Mouse (Mus musculus) fibroblast of lung, adult 2 months (primary cell): ENCODE data around the gene Gramd1b.

Source experiments
- DNase-seq: peaks from one replicate; pipeline ENCODE4 v3.0.0-alpha.2; 2011; ENCODE audit warnings: low read depth

Gramd1b gene

GRCm38 (mm10) chr9:40268040-40268747 lies 263.0 kb downstream of the Gramd1b start:
- no peak for DNase-seq

GRCm38 (mm10) chr9:40263874-40264273 lies 267.3 kb downstream of the Gramd1b start:
- DNase-seq: no peak

DNA sequence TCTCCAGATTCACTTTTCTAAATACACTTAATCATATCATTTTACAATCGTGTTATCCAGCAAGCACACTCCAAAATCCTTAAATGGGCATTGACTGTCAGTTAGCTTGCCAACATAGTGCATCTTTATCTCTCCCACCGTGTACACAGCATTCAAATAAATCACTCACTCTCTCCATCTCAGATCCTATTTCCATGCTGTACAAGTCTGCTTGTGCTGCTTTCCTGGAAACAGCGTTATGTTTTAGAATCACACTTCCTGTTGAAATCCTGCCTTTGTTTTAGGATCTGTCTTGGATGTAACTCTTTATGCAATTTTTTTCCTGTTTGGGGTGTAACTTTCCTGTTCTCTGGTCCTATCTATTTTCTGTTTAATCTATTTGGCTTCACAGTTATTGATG lies 278.7 kb downstream of the Gramd1b start:
- no peak for DNase-seq

DNA sequence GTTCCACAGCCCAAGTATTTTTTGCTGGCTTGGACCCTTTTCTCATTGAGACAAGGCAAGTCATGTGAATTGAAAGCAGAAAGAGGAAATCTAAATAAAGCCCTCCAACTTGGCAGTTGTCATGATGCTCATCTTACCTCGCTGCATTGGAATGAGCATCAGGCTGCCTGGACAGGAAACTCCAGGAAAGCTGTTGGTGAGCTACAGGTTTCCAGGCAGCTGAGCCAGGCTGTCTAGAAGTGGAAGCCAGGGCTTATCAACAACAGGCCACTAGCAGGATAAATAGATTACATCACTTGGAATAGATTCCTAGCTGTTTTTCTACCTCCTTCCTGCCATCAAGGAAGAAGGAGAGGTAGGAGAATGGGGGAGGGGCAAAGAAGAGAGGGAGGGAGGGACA lies 282.1 kb downstream of the Gramd1b start:
- DNase-seq: no peak

GRCm38 (mm10) chr9:40246702-40247101 lies 284.5 kb downstream of the Gramd1b start:
- DNase-seq: no peak

DNA sequence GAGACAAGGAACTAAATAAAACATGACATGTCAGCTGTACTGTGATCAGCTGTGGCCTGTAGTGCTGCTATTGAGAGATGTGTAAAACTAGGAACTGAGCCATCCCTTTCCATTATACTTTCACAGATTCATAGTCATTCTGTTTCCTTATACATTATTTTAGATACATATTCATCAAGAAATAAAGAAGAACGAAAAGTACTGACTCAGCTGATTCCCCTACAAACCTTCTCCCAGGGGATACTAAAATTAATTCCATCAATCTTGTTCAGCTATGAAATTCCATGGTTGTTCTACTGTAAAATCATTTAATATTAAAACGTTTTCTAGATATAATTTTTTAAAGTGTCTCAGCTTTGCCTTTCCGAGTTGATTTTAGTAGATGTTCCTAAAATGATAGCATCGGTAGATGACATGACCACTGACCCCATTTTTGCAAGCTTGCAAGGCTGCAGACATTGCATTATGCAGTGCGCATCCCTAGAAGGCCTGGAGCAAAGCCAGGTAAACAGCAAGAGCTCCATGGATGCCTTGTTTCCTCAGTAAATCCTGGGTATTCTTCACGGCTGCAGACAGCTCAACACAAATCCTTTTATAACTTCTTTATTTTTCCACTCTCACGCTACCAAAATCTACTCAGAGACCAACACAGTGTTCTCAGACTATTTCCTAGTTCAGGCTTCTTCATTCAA lies 285.1 kb downstream of the Gramd1b start:
- no peak for DNase-seq

DNA sequence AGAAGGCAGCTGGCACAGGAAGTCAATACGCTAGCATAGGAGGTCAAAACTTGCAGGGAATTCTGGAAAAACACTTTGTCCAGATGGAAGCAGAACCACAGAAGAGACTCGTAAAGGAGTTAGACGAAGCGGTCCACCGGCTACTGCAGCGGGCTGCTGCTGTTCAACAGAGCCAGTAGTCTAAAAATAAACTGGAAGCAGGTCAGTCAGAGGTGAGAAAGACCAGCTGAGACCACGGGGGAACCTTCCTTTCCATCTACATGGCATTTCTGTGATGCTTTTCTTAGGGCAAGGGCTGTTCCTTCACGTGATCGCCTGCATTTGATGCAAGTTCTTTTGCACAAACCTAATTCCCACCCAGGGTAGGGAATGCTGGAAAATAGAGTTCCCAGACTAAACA lies 285.7 kb downstream of the Gramd1b start:
- no peak for DNase-seq
